17 mouse cellular contexts compared by ENCODE assay signal in genomic region chr14:105369637-105370435, GRCm38 (mm10).
DNase-seq lines count a peak whose midpoint lies in the region; ATAC-seq and TF ChIP-seq lines count a peak whose summit lies in the region.
"Had no signal": no experiment of that assay in that cellular context is flagged by ENCODE, and none has a peak within 500 bp of the region (broad histone marks: within the 10 kb centered on the region; RNA-seq: fewer than 3 reads in every experiment).

No protein-coding gene starts in this region.

- peak; percentile 70 for DNase-seq in embryonic facial prominence, embryonic 14.5 days (ENCODE audit: low spot score)
- no peak for DNase-seq in embryonic facial prominence, embryonic 10.5 days (ENCODE audit: low spot score)
- DNase-seq in lung, postnatal 0 days (ENCODE audit: low spot score) = peak; percentile 72
- no peak for DNase-seq in lung, postnatal 14 days
- peak; percentile 14 for DNase-seq in kidney, postnatal 10 days
- DNase-seq in gastrocnemius, postnatal 25 days = no peak
- DNase-seq in right cerebral cortex, postnatal 10 days (ENCODE audit: low spot score in 2 of 2) = no peak
- DNase-seq: cerebellum, postnatal 10 days; heart, postnatal 36 days; layer of hippocampus, postnatal 36 days; left cerebral cortex, postnatal 4 days; midbrain, embryonic 14.5 days had no signal

- H3K4me1 ChIP-seq in embryonic facial prominence, embryonic 14.5 days (ENCODE audit: control insufficient read depth, insufficient read depth, low read length) = no peaks in the 10 kb centered on the region
- no peaks in the 10 kb centered on the region for H3K4me1 ChIP-seq in embryonic facial prominence, embryonic 10.5 days
- H3K4me1 ChIP-seq in lung, postnatal 0 days (ENCODE audit: insufficient read depth, low read depth, low read length) = no peaks in the 10 kb centered on the region
- H3K4me1 ChIP-seq in hindbrain, embryonic 12.5 days = no peaks in the 10 kb centered on the region
- H3K4me1 ChIP-seq: liver, embryonic 15.5 days had no signal

- H3K27ac ChIP-seq in embryonic facial prominence, embryonic 14.5 days (replicated peaks; ENCODE audit: low read depth, low read length) = 0 out of 2 replicates have a peak overlapping the region, but pooled peaks have one; percentile 29
- H3K27ac ChIP-seq in embryonic facial prominence, embryonic 10.5 days (replicated peaks) = no peak overlapping the region
- H3K27ac ChIP-seq in lung, postnatal 0 days (ENCODE audit: low read length) = 0 out of 2 replicates have a peak overlapping the region, but pooled peaks have one; percentile 1
- H3K27ac ChIP-seq in hindbrain, embryonic 12.5 days = no peak overlapping the region
- H3K27ac ChIP-seq: liver, embryonic 15.5 days had no signal

- no peak overlapping the region for H3K4me2 ChIP-seq in embryonic facial prominence, embryonic 14.5 days (ENCODE audit: low read depth, low read length)
- no peak overlapping the region for H3K4me2 ChIP-seq in lung, postnatal 0 days (replicated peaks; ENCODE audit: low read depth, low read length)
- no peak overlapping the region for H3K4me2 ChIP-seq in hindbrain, embryonic 12.5 days (replicated peaks)
- H3K4me2 ChIP-seq: heart, embryonic 12.5 days; liver, embryonic 15.5 days had no signal

- no peak overlapping the region for H3K4me3 ChIP-seq in embryonic facial prominence, embryonic 14.5 days (ENCODE audit: low read depth, low read length)
- H3K4me3 ChIP-seq in embryonic facial prominence, embryonic 10.5 days = no peak overlapping the region
- no peak overlapping the region for H3K4me3 ChIP-seq in lung, postnatal 0 days (ENCODE audit: low read depth, low read length)
- no peak overlapping the region for H3K4me3 ChIP-seq in hindbrain, embryonic 12.5 days
- H3K4me3 ChIP-seq: heart, embryonic 12.5 days; liver, embryonic 15.5 days had no signal

- no peaks in the 10 kb centered on the region for H3K27me3 ChIP-seq in embryonic facial prominence, embryonic 14.5 days (replicated peaks; ENCODE audit: control insufficient read depth, insufficient read depth, low read length)
- H3K27me3 ChIP-seq in embryonic facial prominence, embryonic 10.5 days (replicated peaks; ENCODE audit: low read depth, poor library complexity, severe bottlenecking) = no peaks in the 10 kb centered on the region
- no peaks in the 10 kb centered on the region for H3K27me3 ChIP-seq in lung, postnatal 0 days (replicated peaks; ENCODE audit: insufficient read depth, low read length)
- H3K27me3 ChIP-seq in hindbrain, embryonic 12.5 days = no peaks in the 10 kb centered on the region
- H3K27me3 ChIP-seq: heart, embryonic 12.5 days; liver, embryonic 15.5 days had no signal

- TF ChIP-seq EP300 in lung, postnatal 0 days (IDR thresholded peaks at IDR 0.05) = no peak

- peak; percentile 89 for ATAC-seq in embryonic facial prominence, embryonic 14.5 days (ENCODE audit: low read depth)
- ATAC-seq in lung, postnatal 0 days = peak; percentile 80
- no peak for ATAC-seq in hindbrain, embryonic 12.5 days (ENCODE audit: low FRiP score)
- ATAC-seq: forebrain, embryonic 14.5 days; hindbrain, embryonic 16.5 days had no signal

- H3K9ac ChIP-seq in embryonic facial prominence, embryonic 14.5 days (ENCODE audit: low read depth, low read length) = no peak overlapping the region
- no peak overlapping the region for H3K9ac ChIP-seq in lung, postnatal 0 days (replicated peaks; ENCODE audit: low read depth)
- no peak overlapping the region for H3K9ac ChIP-seq in hindbrain, embryonic 12.5 days
- H3K9ac ChIP-seq: heart, embryonic 12.5 days; liver, embryonic 15.5 days had no signal

- no peaks in the 10 kb centered on the region for H3K9me3 ChIP-seq in embryonic facial prominence, embryonic 14.5 days (ENCODE audit: control insufficient read depth, low read length)
- H3K9me3 ChIP-seq in embryonic facial prominence, embryonic 10.5 days = no peaks in the 10 kb centered on the region
- H3K9me3 ChIP-seq in lung, postnatal 0 days (ENCODE audit: low read length) = no peaks in the 10 kb centered on the region
- no peaks in the 10 kb centered on the region for H3K9me3 ChIP-seq in hindbrain, embryonic 12.5 days (replicated peaks)
- H3K9me3 ChIP-seq: heart, embryonic 12.5 days; liver, embryonic 15.5 days had no signal

- WGBS in embryonic facial prominence, embryonic 14.5 days = 57% methylated on average over 5 of the region's 5 CpGs
- WGBS in embryonic facial prominence, embryonic 10.5 days = 80% methylated on average over 5 of the region's 5 CpGs
- WGBS in lung, postnatal 0 days = 51% methylated on average over 5 of the region's 5 CpGs
- whole genome bisulfite sequencing in hindbrain, embryonic 12.5 days = 86% methylated on average over 5 of the region's 5 CpGs

- TF ChIP-seq CTCF in lung, postnatal 0 days (IDR thresholded peaks at IDR 0.05) = no peak

- no peaks in the 10 kb centered on the region for H3K36me3 ChIP-seq in embryonic facial prominence, embryonic 14.5 days (ENCODE audit: control insufficient read depth, insufficient read depth, low read length)
- H3K36me3 ChIP-seq in embryonic facial prominence, embryonic 10.5 days (replicated peaks) = no peaks in the 10 kb centered on the region
- no peaks in the 10 kb centered on the region for H3K36me3 ChIP-seq in lung, postnatal 0 days (ENCODE audit: insufficient read depth, low read length)
- H3K36me3 ChIP-seq in hindbrain, embryonic 12.5 days = no peaks in the 10 kb centered on the region
- H3K36me3 ChIP-seq: heart, embryonic 12.5 days; liver, embryonic 15.5 days had no signal

Comparison
In these comparisons a context has a peak if more than half of its experiments do, and no peak if none do; other contexts are left out.
1. DNase-seq: peak in embryonic facial prominence, embryonic 14.5 days (single experiment), lung, postnatal 0 days (single experiment) and kidney, postnatal 10 days (single experiment); none in embryonic facial prominence, embryonic 10.5 days (single experiment), lung, postnatal 14 days (single experiment), gastrocnemius, postnatal 25 days (single experiment) and right cerebral cortex, postnatal 10 days (0 of 2).
2. H3K27ac ChIP-seq: peak in embryonic facial prominence, embryonic 14.5 days (single experiment) and lung, postnatal 0 days (single experiment); none in embryonic facial prominence, embryonic 10.5 days (single experiment) and hindbrain, embryonic 12.5 days (single experiment).